Mouse (Mus musculus) left cerebral cortex, adult 8-10 months (tissue): ENCODE data around the gene Col9a3. TPM values are rescaled to one million over a fixed set of nuclear protein-coding genes. Genes with fewer than 3 reads are reported as not detected.

Source experiments
- DNase-seq, 2 experiments: peaks; one replicate each; pipeline ENCODE4 v3.0.0; 2022; ENCODE audit warnings: low spot score in 2 of 2
- total RNA-seq, 4 experiments: library from RNA; stranded (reverse); gene quantifications; 2 replicates each; pipeline ENCODE4 v1.2.4; 2022

The Col9a3 gene
- total RNA-seq = 10 to 100 TPM in 2 of 4 experiments, 1 to 10 TPM in 2; 6.0 to 13.1 (median 10.2) TPM

DNA sequence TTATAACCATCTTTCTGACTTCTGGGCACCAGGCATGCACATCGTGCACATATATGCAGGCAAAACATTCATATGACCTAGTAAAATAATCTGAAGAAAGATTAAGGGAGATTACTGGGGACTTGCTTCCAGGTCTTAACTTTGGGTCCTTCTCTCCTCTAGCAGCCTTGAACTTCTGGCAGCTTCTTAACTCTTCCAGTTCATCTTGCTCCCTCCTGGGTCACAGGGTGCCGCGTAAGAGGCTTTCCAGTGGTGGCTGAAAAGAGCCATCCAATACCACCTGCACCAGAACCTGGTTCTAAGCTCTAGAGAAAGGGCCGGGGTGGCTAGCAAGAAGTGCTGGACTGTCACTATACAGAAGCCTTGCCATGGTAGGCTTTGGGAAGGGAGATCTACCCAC, at the start of gene Col9a3:
Gene Col9a3 (plus strand): TSS at position 301 of the 400 bp plus-strand sequence.
- DNase-seq = no peak

DNA sequence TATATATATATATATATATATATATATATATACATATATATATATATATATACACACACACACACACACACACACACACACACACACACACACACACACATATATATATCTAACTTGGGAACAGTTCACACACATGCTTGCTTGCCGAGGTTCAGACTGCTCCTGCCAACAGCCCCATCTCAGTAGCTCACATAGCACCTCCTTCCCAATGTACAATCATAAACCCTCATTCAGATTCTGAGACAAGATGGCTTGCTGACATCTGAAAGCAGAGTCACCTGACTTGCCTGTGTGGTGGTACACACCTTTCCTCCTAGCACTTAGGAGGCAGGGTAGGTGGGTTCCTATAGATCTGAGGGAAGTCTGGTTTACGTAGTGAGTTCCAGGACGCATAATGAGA, 45.2 kb upstream of the Col9a3 start:
- no peak for DNase-seq

DNA sequence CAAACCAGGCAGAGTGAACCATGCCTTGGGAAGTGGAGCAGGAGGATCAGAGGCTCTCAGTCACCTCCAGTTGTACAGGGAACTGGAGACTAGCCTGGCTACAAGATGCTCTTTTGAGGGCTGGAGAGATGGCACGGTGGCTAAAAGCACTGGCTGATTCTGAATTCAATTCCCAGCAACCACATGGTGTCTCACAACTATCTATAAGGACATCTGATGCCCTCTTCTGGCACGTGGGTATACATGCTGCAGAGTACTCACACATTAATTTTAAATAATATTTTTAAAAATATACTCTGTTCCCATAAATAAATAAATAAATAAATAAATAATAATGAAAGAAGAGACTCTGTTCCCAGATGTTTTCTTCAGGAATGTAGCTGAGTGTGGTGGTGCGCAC, 42.4 kb upstream of the Col9a3 start:
- DNase-seq = no peak

DNA sequence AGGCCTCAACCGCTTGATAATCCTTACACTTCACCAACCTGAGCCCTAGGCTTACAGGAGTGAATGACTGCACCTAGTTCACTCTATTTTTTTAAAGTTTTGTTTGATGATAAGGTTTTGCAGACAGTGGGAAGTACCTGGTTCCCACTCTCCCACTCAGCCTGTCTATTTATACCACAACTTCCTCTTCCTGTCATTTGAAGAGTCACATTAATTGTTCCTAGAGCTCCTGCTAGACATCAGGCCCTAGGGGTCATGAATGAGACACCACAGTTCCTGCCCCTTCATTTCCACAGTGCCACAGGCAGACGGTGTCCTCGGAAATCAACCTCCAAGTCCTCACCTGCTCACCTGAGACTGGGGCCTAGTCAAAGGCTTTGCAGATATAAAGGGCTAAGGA, 41.1 kb upstream of the Col9a3 start:
- DNase-seq = no peak

DNA sequence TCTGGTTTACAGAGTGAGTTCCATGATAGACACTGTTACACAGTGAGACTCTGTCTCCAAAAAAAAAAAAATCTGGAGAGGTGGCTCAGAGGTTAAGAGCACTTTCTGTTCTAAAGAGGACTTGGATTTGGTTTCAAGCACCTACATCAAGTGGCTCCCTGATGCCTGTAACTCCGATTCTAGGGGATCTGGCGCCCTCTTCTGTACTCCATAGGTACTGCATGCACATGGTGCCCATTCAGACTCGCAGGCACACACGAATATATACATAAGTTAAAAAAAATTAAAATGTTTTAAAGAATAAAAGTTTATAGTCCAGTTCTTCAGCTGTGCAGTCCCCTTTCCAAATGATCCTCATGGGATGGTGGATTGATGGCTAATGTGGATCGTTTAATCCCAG, 37.3 kb upstream of the Col9a3 start:
- DNase-seq = no peak

DNA sequence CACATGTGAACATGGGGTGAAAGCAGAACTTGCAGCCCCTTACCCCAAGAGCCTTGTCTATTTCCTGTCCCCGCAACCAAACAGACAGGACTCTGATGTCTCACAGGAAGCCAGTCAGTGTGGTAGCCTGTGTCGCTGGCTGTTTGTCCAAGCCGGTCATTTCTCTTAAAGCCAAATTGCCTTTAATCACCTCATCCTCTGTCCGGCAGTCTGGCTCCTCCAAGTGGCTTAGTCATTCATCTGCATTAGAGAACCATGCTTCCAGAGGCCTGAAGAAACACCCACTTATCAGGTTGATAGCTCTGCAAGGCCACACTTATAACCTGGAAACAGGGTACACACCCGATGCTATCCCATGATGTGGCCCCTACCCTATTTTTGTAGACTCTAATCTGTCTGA, 35.4 kb upstream of the Col9a3 start:
- no peak for DNase-seq

DNA sequence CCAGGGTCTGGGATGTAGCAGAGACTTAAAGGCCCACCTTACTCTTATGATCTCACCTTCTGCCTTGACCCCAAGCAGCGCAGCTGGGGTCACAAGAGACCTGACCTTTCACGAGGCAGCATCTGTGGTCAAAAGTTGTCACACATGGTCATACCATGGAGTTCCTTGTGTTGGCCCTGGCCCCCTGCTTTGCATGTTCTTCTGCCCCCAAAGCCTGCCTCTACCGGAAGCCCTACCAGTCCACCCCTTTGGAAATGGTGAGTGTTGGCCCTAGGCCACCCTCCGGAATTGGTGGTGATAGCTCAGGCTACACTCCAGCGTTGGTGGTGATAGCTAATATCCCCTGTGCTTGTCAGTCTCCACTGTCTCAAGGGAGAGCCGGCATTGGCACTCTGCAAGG, 34.3 kb upstream of the Col9a3 start:
- no peak for DNase-seq

DNA sequence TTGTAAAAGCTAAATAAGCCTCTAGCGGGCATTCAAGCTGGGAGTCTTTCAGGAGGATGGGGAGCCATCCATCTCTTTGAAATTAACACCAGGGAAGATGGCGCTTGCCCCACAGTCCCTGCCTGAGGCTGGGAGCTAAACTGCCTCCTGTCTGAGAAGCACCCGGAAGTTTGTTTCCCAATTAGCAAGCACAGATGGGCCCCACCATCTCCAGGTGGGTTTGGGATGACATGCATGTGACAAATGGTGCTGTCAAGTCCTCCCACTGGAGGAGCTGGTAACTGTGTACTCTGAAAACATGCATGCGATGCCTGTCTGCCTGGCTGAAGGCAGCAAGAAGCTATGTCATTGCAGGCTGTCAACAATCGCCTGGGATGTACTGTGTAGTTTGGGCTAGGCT, 33.7 kb upstream of the Col9a3 start:
- no peak for DNase-seq

DNA sequence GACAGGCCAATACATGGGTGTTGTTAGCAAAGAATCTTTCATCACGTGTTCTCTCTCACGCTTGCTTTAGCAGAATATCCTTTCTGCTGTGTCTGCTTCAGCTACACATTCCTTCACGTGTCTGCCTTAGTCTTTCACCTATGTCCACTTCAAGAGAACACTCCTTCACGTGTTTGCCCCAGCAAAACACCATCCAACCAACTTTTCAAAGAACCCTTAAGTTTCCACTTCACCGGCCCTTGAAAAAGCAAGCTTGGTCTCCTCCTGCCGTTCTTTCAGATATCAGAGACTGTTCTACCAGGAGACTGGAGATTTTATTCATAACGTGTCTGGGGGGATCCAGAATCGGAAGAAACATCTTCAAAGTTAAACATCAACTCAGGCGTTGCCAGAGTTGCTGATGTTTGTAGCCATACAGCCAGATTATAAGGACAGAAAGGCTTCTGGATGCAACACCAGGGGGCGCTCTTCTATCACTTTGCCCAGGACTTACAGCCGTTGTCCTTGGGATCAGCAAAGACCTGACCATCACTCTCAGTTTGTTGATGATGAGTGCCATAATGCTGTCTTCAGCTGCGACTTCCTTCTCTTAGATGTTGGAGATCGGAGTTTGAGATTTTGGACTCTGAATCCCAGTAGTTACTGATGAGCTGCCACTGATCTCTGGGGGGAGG, 31.2 kb upstream of the Col9a3 start:
- no peak for DNase-seq

DNA sequence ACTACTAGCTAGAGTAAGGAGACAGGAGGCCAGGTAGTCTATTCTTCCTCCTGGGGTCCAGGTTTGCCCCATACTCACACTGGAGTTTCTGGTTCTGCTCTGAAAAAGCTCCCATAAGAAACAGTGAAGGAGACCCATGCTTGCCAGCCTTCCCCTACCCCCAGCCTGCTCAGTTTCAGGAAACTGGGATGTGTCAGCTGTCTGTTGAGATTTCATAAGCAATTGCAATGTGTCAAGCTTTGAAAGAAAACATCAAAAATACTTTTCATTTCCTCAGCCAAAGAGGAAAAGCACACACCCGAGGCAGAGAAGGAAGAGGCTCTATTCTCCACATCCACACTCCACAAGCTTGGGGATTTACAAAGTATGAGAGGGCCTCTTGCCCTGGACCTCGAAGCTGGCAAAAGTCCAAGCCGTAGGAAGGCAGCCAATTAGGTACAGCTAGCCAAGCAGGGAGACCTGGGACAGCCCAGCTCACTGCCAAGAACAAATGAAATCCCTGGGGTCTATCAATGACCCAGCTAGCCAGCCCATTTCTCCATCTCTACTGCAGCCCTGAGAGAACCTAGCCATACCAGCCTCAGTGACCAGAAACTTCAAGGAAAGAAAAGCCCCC, 28.5 kb upstream of the Col9a3 start:
- no peak for DNase-seq

DNA sequence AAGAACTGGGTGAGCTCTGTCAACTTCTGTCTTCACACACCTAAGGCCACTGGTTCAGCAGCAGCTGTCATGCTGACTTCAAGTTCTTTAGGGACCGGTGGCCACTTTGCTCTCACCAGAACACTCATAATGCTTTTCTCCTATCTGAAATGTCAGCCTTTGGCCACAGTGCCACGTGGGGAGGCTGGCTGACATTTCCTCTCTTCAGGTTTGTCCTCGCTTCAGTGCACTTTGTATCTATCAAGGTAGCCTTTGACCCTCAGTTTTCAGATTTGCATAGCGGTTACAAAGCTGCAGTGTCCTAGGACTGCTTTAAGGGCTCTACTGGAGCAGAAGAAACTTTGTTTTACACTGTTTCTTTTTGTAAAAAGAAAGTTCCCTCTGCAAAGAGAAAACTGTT, 21.1 kb upstream of the Col9a3 start:
- no peak for DNase-seq

DNA sequence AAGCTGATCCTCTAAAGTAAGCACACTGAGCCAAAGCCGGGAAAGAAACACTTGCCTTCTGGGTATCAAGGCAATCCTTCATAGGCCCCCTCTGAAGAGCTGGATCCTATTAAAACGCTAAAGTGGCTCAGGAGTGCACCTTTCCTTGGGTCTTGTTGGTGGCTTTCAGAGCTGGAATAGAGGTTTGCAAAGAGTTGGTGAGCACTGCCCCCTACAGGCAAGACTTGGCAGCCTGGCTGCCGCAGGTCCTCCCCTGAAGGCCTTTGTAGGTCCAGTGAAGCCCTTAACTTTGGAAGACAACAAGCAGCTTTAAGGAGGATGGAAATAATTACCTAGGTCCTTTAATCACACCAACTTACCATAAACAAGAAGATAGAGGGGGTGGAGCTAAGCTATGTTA, 18.9 kb upstream of the Col9a3 start:
- peak; percentile 18 to 60 for DNase-seq

DNA sequence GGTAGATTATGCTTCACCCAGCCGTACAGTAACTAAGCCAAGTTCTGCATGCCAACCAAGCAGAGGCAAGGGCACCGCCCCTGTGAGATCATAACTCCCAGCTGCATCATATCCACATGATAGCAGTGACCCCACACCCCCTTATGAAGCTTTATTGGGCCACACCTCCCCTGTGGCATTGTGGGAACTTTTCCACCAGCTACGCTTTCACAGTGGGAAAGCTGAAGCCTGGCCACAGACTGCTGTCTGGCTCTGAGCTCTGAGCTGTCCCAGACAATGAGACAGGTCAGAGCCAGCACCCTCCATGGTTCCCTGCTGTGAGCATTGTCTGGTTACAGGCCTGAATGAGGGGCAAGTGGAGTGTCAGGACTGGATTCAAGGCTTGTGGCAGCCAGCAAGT, 16.6 kb upstream of the Col9a3 start, which contains the start of gene Mrgbp:
Gene Mrgbp (plus strand): TSS at position 303 of the 400 bp plus-strand sequence.
- DNase-seq = no peak

DNA sequence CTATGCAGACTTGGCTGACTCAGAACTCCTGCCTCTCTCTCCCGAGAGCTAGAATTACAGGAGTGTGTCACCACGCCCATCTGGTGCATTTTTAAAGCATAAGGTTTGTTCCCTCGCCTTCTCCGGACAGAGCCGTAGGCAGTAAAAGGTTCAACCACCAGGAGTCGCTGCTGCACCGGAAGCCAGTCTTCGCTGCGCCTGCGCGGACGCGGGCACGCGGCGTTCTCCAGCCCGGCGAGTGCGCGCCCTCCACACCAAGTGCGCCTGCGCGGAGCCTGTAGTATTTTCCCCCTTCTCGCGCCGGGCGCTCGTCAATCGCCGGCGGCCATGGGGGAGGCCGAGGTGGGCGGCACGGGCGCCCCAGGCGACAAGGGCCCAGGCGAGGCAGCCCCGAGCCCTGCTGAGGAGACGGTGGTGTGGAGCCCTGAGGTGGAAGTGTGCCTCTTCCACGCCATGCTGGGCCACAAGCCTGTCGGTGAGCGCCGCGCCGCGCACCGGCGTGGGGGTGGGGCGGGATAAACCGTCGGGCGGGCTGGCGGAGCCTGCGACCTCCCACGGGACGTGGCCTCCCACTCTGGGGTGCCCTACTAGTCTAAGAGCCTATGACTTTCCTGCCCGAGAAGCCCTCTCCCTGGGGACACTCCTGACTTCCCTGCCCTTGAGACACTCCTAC, 15.0 kb upstream of the Col9a3 start:
- DNase-seq = peak; percentile 92 to 98

DNA sequence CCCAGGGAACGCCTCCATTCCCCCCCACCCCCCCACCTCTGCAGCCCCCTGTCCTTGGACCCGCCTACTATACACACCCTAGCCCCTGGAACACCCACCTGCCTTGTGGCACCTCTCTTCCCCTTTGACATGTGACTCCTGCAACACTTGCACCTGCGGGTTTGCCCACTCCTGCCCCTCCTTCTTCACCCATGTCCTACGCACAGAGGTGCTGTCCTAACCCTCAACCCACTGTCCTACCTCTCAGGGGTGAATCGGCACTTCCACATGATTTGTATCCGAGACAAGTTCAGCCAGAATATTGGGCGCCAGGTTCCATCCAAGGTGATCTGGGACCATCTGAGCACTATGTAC, 14.5 kb upstream of the Col9a3 start:
- no peak for DNase-seq

DNA sequence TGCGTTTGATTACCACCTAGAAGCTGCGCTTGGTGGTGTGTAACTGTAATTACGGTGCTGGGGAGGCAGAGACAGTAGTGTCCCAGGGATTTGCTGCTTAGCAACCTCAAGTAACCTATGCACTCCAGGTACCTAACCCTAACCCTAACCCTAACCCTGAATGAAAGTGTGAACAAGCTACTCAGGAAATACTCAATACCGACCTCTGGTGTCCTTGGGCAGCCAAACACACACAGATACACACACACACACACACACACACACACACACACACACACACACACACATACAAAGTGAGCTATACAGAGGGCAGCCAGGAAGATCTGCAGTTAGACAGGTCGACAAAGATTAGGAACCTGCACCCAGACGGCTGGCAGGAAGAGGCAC, 8.9 kb upstream of the Col9a3 start:
- DNase-seq = no peak

DNA sequence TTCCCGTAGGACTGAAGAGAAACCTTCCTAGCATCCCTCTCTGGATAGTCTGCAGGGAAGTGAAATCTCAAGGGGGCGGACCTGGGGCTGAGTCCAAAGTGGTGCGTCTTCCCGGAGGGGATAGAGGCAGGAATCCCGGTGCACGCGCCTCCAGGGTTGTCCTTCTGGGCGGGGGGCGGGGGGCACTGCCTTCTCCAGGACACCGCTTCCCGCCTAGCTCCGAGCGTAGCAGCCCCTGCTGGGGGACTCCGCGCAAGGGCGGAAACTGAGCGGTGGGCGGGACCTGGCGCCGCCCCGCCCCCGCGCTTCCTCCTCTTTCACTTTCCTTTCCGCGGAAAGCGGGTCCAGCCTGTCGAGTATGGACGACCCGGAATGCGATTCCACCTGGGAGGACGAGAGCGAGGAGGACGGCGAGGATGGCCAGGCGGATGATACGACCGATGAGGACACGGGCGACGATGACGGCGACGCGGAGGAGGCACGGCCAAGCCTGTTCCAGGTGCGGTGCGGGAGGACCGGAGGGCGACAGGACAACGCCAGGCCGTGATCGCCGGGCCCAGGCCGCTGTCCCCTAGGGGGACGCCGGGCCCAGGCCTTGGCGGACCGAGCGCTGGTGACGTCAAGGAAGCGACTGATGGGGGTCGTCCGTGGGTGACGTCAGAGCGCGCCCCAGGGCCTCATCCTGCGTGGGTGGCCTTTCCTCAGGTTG, 8.3 kb upstream of the Col9a3 start, which contains the start of gene Ogfr:
Gene Ogfr (plus strand): TSS at position 123 of the 709 bp plus-strand sequence.
- DNase-seq = peak; percentile 65 to 78

DNA sequence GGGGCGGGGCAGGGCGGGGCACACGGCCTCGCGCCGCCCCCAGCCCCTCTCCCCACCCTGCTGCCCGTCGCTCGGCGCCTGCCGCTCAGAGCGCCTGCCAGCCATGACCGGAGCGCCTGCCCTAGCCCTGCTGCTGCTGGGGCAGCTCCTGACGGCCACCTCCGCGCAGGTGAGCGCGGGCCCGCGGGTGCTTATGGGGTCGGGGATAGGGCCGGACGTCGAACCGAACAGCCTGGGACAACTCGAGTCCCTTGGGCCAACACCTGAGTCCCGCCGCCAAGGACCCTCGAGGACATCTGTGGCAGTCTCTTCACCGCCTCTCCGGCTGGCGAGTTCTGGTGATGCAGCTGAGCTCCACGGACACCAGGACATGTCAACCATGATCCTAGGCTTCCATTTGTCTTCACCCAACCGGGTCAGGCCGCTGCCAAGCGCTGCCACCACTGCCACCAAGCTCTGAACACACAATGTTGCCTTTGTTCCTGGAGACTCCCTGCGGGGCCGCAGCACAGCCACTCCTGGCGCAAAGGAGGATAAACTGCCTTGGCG, 641 bp downstream of the Col9a3 start:
- no peak for DNase-seq

DNA sequence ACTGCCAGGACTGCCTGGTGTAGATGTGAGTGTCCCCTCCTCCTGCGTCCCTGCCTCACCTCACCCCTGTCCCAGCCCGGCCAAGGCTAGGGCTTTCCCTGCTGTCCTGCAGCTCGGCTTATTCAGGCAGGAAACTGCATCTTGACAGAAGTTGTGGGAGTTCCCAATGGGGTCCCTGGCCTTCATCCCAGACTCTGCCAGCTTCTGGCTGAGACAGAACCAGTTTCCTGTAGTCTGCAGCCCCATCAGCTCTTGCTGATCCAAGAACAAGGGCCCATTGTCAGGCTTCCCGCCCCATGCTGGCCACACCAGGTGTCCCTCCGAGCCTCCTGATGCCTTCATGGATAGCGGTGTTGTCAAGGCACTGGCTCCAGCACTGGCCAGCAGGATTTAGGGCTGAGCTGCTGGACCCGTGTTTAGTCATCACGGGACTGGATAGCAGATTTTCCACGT, 3.0 kb downstream of the Col9a3 start:
- no peak for DNase-seq

DNA sequence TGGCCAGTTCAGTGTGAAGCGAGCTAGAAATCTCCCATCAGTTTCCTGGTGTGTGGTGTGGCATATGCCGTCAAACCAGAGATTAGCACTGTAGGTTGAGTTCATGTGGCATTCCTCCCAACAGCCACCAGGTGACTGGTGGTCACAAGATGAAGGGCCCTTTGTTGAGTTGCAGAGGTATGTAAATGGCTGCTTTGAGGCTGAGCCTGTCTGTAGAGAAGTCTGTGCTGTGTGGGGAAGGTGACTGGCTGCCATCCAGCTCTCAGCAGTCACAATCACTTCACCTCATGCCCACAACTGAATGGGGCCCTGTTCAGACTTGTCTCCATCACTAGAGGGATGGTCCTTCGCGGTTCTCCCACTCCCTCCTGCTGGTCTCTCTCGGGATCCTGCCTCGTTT, 7.2 kb downstream of the Col9a3 start:
- no peak for DNase-seq

DNA sequence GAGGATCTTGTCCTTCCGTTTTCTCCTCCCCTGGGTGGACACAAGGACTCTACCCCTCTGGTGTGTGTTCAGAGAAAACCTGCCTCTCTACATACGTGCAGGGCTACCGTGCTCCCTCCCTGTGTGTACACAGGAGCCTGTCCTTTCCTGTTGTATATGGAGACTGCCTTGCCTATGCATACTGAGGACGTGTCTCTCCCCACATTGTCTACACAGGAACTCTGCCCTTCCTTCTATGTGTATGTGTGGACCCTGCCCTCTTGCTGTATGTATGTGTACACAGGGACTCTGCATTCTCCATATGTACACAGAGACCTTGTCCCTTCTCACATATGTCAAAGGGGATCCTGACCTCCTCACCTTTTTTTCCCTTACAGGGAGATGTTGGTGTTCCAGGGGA, 12.7 kb downstream of the Col9a3 start:
- DNase-seq = no peak

DNA sequence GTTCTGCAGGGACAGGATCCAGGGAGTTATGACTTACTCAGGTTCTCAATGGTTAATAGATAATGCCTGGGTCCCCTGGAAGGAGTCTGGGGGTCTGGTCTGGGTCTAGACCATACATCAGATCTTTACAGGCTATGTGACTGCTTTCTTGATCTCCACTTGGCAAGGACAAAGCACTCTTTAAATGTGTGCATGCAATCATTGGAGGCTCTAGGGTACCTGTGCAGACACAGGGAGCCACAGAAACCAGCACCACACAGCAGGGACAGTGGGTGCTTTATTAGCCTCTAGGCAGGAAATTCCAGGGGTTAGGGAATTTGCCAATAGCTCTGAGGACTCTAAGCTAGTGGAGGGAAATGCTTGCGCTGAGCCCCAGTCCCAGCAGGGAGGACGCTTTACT, 14.3 kb downstream of the Col9a3 start:
- DNase-seq = no peak
